Mouse (Mus musculus) cerebellum, adult 2 months (tissue): Measurements from ENCODE around the gene Pqbp1.
"Not testable (repeated sequence)": the region's sequence is repeated elsewhere in the genome, so short reads cannot be mapped to it uniquely, and the experiment has no call there.

Experiments
- CTCF ChIP-seq: fragments of 200-500 bp; IDR thresholded peaks from 2 replicates; pipeline ENCODE4 v1.5.1; 2011; ENCODE audit warnings: low read depth, mild to moderate bottlenecking, control low read depth, low read length, moderate library complexity, borderline replicate concordance; ENCODE audit not compliant: insufficient read depth
- POLR2A ChIP-seq: fragments of 200-500 bp; IDR thresholded peaks from 2 replicates; pipeline ENCODE4 v1.6.1; 2011; ENCODE audit warnings: low read length, control low read depth, borderline replicate concordance; ENCODE audit not compliant: insufficient read depth

DNA sequence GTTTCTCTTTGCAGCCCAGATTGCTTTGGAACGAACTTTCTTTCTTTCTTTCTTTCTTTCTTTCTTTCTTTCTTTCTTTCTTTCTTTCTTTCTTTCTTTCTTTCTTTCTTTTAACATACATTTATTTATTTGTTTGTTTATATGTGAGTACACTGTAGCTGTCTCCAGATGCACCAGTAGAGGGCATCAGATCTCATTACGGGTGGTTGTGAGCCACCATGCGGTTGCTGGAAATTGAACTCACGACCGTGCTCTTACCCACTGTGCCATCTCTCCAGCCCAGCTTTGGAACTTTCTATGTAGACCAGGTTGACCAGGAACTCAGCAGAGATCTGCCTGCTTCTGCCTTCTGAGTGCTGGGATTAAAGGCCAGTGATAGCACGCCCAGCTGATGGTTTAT lies 18.9 kb upstream of the Pqbp1 start:
- TF ChIP-seq CTCF, POLR2A: not testable (repeated sequence)
